Mouse (Mus musculus) heart, embryonic 16.5 days (tissue): Measurements from ENCODE around the gene Dst. TPM values are rescaled to one million over a fixed set of nuclear protein-coding genes. Genes with fewer than 3 reads are reported as not detected.

Source experiments
- ATAC-seq: fragments of 200-750 bp; cut with Nextera tagmentation; replicated peaks from 2 replicates; pipeline ENCODE4 v1.8.0; 2017; ENCODE audit warnings: moderate number of reproducible peaks; ENCODE audit not compliant: insufficient read depth, low FRiP score; ENCODE audit errors: extremely low read depth
- H3K27ac ChIP-seq: fragments of 300-500 bp; sonication (generic); 2 replicates; pipeline ENCODE4 v1.5.1; 2014; ENCODE audit warnings: mild to moderate bottlenecking, low read length, control low read depth, moderate library complexity
- H3K27me3 ChIP-seq: fragments of 300-500 bp; sonication (generic); 2 replicates; pipeline ENCODE4 v1.6.1; 2014; ENCODE audit warnings: low read length, mixed read lengths; ENCODE audit not compliant: control insufficient read depth, insufficient read depth
- H3K36me3 ChIP-seq: fragments of 300-500 bp; sonication (generic); 2 replicates; pipeline ENCODE4 v1.6.1; 2014; ENCODE audit not compliant: control insufficient read depth, insufficient read depth
- H3K4me1 ChIP-seq: fragments of 300-500 bp; sonication (generic); 2 replicates; pipeline ENCODE4 v1.6.1; 2014; ENCODE audit warnings: low read length, mixed read lengths; ENCODE audit not compliant: control insufficient read depth, insufficient read depth
- H3K4me2 ChIP-seq: fragments of 300-500 bp; sonication (generic); 2 replicates; pipeline ENCODE4 v1.6.1; 2014; ENCODE audit warnings: low read depth, mild to moderate bottlenecking, control low read depth, low read length
- H3K4me3 ChIP-seq: fragments of 300-500 bp; sonication (generic); 2 replicates; pipeline ENCODE4 v1.5.1; 2014; ENCODE audit warnings: mild to moderate bottlenecking, control low read depth, low read length
- H3K9ac ChIP-seq: fragments of 300-500 bp; sonication (generic); 2 replicates; pipeline ENCODE4 v1.6.1; 2014; ENCODE audit warnings: low read length, control low read depth
- H3K9me3 ChIP-seq: fragments of 300-500 bp; sonication (generic); replicated peaks from 2 replicates; pipeline ENCODE4 v1.6.1; 2016; ENCODE audit warnings: low read length; ENCODE audit not compliant: control insufficient read depth
- WGBS: fragments of 180-500 bp; shearing (Covaris S2); extraction: QIAGEN DNeasy Blood & Tissue Kit; methylation state at CpG from one replicate; pipeline ENCODE4 v1.1.7; 2014; 5-methylcytosine and 5-hydroxymethylcytosine counted together
- polyA plus RNA-seq: library from polyadenylated mRNA; unstranded; fragments of >200 nt; fragmentation: Nextera tagmentation; extraction: Ambion mirVana; gene quantifications from 2 replicates; pipeline ENCODE4 v1.2.1, GENCODE M21; 2015

Dst gene
- polyA plus RNA-seq, 1 experiment from 2014 or later = 23.1 TPM

DNA sequence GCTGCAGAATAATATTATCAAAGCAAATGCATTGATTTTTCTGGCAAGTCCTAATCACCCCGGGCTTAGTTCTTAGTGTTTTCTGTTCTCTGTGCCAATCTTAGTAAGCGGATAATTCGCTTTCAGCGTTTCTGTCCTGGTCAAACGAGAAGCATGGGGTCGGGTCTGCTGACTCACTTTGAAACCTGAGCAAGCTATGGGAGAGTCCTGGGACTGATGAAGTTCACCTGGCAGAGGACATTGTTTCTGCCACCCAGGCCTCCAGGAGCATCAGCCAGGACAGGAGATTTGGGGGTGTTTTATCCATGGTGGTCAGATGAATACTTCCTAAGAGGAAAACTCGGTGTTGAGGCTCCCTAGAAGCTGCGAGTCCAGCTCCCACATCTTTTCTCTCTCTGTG lies 3.6 kb downstream of the Dst start:
- Histone ChIP-seq H3K9me3 (no peaks in the 10 kb centered on the region), H3K4me2 (no peak overlapping the region), H3K27me3 (peaks cover 13% of the 10 kb centered on the region), H3K4me3 (no peak overlapping the region), H3K9ac (no peak overlapping the region), H3K36me3 (peaks cover 2% of the 10 kb centered on the region; the same call in 1 of the 2 replicates), H3K4me1 (peaks cover 13% of the 10 kb centered on the region), H3K27ac (no peak overlapping the region)
- 73% methylated on average over 8 of the region's 8 CpGs for WGBS
- no peak for ATAC-seq

DNA sequence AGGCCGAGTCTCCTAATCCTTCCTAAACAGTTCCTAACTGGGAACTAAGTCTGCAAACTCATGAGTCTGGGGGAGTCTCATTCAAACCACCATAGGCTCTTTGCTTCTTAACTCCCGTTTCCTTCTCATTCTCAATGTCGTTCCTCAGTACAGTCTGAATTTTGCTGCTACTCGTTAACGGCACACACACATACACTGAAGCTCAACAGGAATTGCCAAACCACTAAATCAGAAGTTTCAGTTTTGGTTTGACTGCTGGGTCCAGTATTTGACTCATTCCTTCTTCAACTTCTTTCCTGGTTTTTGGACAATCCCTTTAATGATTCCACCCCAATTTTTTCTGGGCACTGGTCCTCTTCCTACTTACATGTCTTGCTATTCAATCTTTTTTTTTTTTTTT lies 8.5 kb downstream of the Dst start:
- no peaks in the 10 kb centered on the region for H3K27me3 ChIP-seq
- no peak overlapping the region for H3K27ac ChIP-seq
- H3K4me3 ChIP-seq = no peak overlapping the region
- H3K4me1 ChIP-seq = no peaks in the 10 kb centered on the region
- no peaks in the 10 kb centered on the region for H3K9me3 ChIP-seq
- H3K36me3 ChIP-seq = peaks cover 2% of the 10 kb centered on the region; the same call in 1 of the 2 replicates
- H3K9ac ChIP-seq = no peak overlapping the region
- H3K4me2 ChIP-seq = no peak overlapping the region
- ATAC-seq = no peak
- WGBS = 88% methylated on average over 5 of the region's 5 CpGs

DNA sequence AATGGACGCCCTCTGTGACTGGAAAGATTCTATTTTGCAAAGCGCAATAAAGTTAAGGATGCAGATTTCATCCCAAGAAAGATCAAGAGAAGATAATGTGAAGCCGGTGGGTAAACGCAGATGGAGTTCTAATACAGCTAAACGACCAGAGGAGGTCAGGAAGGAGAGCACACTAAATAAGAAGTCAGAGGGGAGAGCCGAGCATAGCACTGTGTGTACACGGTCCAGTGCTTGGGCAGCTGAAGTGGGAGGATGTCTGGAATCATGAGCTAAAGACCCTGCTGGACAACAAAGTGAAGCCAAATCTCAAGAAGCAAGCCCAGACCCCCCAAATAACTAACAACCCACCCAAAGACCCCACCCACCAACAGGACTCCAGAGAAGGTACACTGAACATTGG lies 14.9 kb downstream of the Dst start:
- H3K4me2 ChIP-seq = no peak overlapping the region
- H3K36me3 ChIP-seq = no peaks in the 10 kb centered on the region
- no peak for ATAC-seq
- no peaks in the 10 kb centered on the region for H3K27me3 ChIP-seq
- H3K9me3 ChIP-seq = no peaks in the 10 kb centered on the region
- H3K27ac ChIP-seq = no peak overlapping the region
- no peak overlapping the region for H3K4me3 ChIP-seq
- WGBS = 74% methylated on average over 7 of the region's 7 CpGs
- no peaks in the 10 kb centered on the region for H3K4me1 ChIP-seq
- no peak overlapping the region for H3K9ac ChIP-seq

DNA sequence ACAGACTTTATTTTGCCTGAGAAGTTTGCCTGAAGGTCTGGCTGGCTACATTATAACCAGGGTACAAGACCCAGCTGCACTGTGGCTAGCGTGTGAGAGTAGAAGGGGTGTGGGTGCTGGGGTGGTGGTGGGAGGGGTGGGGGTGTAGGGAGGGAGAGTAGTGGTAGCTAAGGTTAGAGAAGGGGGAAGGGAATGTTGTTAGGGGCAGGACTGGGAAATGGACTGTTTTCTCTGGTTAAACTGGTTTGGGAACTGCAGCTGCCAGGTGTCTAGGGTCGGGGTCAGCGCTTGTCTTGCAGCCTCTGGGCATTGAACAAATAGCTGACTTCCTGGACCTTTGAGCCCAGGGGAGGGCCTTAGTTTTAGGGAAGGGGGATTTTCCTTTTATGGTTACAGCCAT lies 17.3 kb downstream of the Dst start:
- H3K27ac ChIP-seq = no peak overlapping the region
- 84% methylated on average over 3 of the region's 3 CpGs for WGBS
- H3K9ac ChIP-seq = no peak overlapping the region
- H3K9me3 ChIP-seq = no peaks in the 10 kb centered on the region
- no peak overlapping the region for H3K4me3 ChIP-seq
- no peaks in the 10 kb centered on the region for H3K36me3 ChIP-seq
- H3K4me2 ChIP-seq = no peak overlapping the region
- no peak for ATAC-seq
- H3K27me3 ChIP-seq = no peaks in the 10 kb centered on the region
- no peaks in the 10 kb centered on the region for H3K4me1 ChIP-seq

DNA sequence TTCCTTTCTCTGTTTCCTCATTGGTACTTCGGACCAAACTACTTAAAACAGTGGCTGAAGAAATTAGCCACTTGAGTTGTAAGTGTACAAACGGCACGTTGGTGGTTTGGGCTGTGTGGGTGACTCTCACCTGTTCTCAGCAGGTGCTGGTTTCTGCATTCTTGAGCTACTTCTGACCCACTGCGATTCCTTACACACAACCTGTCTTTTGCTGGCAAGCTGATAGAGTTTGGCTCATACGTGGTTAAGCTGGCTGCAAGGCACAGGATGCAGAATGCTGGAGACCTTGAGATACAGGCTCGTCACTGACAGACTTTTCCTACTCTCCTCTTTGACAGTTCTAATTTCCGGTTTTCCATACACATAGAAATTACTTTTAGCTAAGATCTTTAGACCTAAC lies 19.4 kb downstream of the Dst start:
- no peak overlapping the region for H3K4me2 ChIP-seq
- ATAC-seq = no peak
- H3K27ac ChIP-seq = no peak overlapping the region
- no peak overlapping the region for H3K9ac ChIP-seq
- H3K4me1 ChIP-seq = no peaks in the 10 kb centered on the region
- H3K36me3 ChIP-seq = no peaks in the 10 kb centered on the region
- H3K9me3 ChIP-seq = no peaks in the 10 kb centered on the region
- no peaks in the 10 kb centered on the region for H3K27me3 ChIP-seq
- no peak overlapping the region for H3K4me3 ChIP-seq
- WGBS = 81% methylated on average over 7 of the region's 7 CpGs

DNA sequence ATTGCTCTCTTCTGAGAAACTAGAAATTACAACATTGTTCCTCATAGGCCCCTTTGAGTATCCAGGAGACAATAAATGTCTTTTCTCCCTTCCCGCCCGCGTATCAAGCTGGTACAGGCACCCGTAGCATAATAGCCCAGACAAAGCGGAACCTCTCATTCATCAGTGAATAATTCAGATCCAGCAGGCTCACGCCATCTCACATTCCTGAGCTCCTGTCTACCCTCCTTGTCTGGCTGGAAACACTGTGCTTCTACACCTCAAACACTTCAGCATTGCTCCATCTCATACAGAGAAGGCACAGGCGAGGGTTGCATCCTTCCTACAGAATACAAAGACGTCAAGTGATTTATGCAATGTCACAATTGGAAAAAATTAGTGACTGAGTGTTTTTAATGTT lies 23.8 kb downstream of the Dst start:
- no peaks in the 10 kb centered on the region for H3K9me3 ChIP-seq
- no peaks in the 10 kb centered on the region for H3K4me1 ChIP-seq
- no peaks in the 10 kb centered on the region for H3K36me3 ChIP-seq
- H3K9ac ChIP-seq = no peak overlapping the region
- ATAC-seq = no peak
- H3K4me3 ChIP-seq = no peak overlapping the region
- H3K4me2 ChIP-seq = no peak overlapping the region
- 82% methylated on average over 8 of the region's 8 CpGs for WGBS
- H3K27me3 ChIP-seq = no peaks in the 10 kb centered on the region
- no peak overlapping the region for H3K27ac ChIP-seq

DNA sequence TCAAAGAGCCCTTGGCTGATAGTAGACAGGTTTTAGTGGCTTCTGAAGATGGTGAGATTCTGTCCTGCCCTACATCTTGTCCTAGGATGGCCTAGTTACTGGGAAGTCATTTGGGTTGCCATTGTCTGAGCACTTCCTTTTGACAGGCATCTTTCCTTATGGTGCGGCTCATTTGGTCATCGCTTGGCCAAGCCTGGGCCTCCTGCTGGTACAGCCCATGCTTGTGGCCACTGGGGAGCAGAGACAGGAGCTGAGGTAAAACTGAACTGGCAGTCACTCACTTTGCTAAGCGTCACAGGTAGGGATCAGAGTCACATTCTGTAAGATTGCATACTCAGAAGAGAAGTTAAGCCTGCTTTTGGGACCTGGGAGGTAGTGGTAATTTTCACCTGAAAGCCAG lies 24.2 kb downstream of the Dst start:
- no peaks in the 10 kb centered on the region for H3K27me3 ChIP-seq
- no peak overlapping the region for H3K4me2 ChIP-seq
- no peaks in the 10 kb centered on the region for H3K9me3 ChIP-seq
- 93% methylated on average over 3 of the region's 3 CpGs for WGBS
- H3K27ac ChIP-seq = no peak overlapping the region
- no peak overlapping the region for H3K9ac ChIP-seq
- H3K4me3 ChIP-seq = no peak overlapping the region
- no peaks in the 10 kb centered on the region for H3K36me3 ChIP-seq
- H3K4me1 ChIP-seq = no peaks in the 10 kb centered on the region
- no peak for ATAC-seq

DNA sequence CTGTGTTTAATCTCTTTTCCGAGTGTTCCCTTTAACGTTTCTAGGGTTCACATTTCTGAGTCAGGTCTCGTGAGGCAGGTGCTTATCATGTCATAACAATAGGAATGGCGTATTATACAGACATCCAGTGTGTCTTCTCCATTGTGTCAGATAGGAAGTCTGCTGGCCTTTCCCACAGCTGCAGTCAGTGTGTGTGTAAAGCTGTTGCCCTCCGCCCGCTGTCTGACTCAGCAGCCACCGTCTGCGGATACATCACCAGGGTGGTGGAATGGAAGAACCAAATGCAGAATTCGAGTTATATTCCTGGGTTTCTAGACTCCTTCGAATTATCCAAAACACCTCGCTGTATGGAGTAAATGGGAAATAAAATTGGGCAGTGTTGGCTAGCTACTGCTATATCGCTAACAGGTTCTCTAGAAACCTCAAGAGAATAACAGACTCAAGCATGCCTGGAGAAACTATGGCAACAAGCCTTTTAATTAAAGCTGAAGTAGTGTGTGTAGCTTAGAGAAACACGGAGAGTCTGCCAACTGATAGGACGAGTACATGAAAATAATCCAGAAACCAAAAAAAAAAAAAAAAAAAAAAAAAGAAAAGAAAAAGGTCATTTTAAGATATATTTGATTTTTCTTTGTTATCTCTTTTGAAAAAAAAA lies 24.9 kb downstream of the Dst start:
- WGBS = 74% methylated on average over 14 of the region's 14 CpGs
- Histone ChIP-seq H3K27me3 (no peaks in the 10 kb centered on the region), H3K9ac (no peak overlapping the region), H3K36me3 (no peaks in the 10 kb centered on the region), H3K4me2 (no peak overlapping the region), H3K4me3 (no peak overlapping the region), H3K9me3 (no peaks in the 10 kb centered on the region), H3K4me1 (no peaks in the 10 kb centered on the region), H3K27ac (no peak overlapping the region)
- no peak for ATAC-seq

DNA sequence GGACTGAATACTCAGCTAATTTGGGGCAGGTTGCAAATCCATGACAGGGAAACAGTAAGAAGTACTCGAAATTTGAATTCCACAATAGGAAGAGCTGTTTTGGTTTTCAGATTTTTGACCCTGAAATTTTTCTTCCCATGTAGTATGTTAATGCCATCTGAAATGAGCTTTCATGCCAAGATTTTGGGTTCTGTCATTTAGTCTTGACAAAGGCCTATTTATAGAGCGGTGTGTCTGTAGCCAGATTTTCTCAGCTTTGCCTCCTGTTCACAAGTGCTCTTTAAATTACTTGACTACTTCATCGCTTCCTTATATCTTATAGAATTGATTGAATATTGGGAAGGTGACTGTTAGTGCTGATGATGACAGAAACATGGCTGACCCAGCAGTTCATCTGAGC lies 27.9 kb downstream of the Dst start:
- 71% methylated on average over 3 of the region's 3 CpGs for WGBS
- Histone ChIP-seq H3K9me3 (no peaks in the 10 kb centered on the region), H3K27me3 (no peaks in the 10 kb centered on the region), H3K4me1 (no peaks in the 10 kb centered on the region), H3K4me2 (no peak overlapping the region), H3K36me3 (no peaks in the 10 kb centered on the region), H3K4me3 (no peak overlapping the region), H3K9ac (no peak overlapping the region), H3K27ac (no peak overlapping the region)
- ATAC-seq = no peak
